Mouse (Mus musculus) heart, adult 2 months (tissue): Measurements from ENCODE around the gene A930004D18Rik.

Experiments used
- CTCF ChIP-seq: fragments of 200-600 bp; IDR thresholded peaks from 2 replicates; pipeline ENCODE4 v1.8.1; 2022; ENCODE audit warnings: antibody characterized with exemption, mild to moderate bottlenecking, moderate library complexity
- POLR2A ChIP-seq: fragments of 200-500 bp; IDR thresholded peaks from 2 replicates; pipeline ENCODE4 v1.6.1; 2011; ENCODE audit warnings: mild to moderate bottlenecking, low read depth, low read length, control low read depth; ENCODE audit not compliant: insufficient read depth

DNA sequence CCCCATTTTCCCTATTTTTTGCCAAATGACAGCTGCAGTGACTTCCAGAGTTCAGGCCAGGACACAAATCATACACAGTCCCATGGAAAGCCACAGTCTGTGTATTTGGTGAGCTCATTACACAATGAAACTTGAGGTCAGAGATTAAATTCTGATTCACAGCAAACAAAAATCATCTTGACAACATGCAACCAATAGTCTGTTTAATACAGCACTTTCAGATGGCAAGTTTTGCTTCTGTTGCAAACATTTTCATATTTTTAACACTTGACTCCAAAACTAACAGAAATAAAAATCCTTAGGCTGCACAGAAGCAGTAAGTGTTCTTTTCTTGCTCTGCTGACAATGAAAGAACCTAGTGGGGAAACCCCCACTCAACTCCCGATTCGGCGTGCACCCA, 52.8 kb downstream of the A930004D18Rik start:
- TF ChIP-seq CTCF (no peak), POLR2A (no peak)
